Comparison of ENCODE assay signal across 24 mouse cellular contexts in the genomic region with DNA sequence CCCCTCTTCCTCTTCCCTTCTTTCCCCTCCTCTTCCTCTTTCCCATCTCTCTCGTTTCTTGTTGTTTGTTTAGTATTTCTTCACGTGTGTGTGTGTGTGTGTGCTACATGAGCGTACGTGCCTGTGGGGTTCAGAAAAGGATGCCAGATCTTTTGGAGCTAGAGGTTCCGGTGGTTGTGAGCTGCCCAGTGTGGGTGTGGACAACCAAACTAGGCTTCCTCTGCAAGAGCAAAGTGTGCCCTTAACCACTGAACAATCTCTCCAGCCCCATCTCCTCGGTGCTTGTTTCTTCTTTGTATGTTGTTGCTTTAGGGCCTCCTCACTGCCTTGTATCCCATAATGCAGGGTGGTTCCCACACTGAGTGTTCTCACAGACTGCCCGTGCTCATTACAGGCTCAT.
DNase-seq lines count a peak whose midpoint lies in the region; ATAC-seq and TF ChIP-seq lines count a peak whose summit lies in the region.
"Had no signal": no experiment of that assay in that cellular context is flagged by ENCODE, and none has a peak within 500 bp of the region (broad histone marks: within the 10 kb centered on the region; RNA-seq: fewer than 3 reads in every experiment).

No protein-coding gene starts in this region.

- TF ChIP-seq CTCF in MEL (IDR thresholded peaks at IDR 0.05 in 2 of 3, conservative IDR thresholded peaks at IDR 0.05 in 1 of 3; ENCODE audit: control insufficient read depth in 1 of 3, insufficient read depth in 1 of 3, low read depth in 2 of 3, low read length in 3 of 3, poor library complexity in 1 of 3, severe bottlenecking in 1 of 3): no peak

- TF ChIP-seq POLR2A in MEL (IDR thresholded peaks at IDR 0.05; ENCODE audit: control insufficient read depth in 1 of 2, insufficient read depth in 1 of 2, low read depth in 1 of 2, low read length in 2 of 2, poor library complexity in 1 of 2): no peak

- peaks cover 30% of the 10 kb centered on the region for H3K4me1 ChIP-seq in hindbrain, embryonic 10.5 days (replicated peaks)
- H3K4me1 ChIP-seq in hindbrain, embryonic 16.5 days (ENCODE audit: control insufficient read depth, insufficient read depth, low read depth, low read length): peaks cover 6% of the 10 kb centered on the region; the same call in 1 of the 2 replicates
- peaks cover 34 to 51% of the 10 kb centered on the region in 2 experiments for H3K4me1 ChIP-seq in MEL (ENCODE audit: control insufficient read depth in 1 of 2, insufficient read depth in 2 of 2, low read length in 2 of 2)
- H3K4me1 ChIP-seq: intestine, embryonic 15.5 days had no signal

- H3K79me2 ChIP-seq in MEL (ENCODE audit: control insufficient read depth, insufficient read depth, low read length, poor library complexity): peaks cover 10% of the 10 kb centered on the region

- H3K27me3 ChIP-seq in hindbrain, embryonic 10.5 days (ENCODE audit: insufficient read depth, poor library complexity, severe bottlenecking): no peaks in the 10 kb centered on the region
- no peaks in the 10 kb centered on the region for H3K27me3 ChIP-seq in hindbrain, embryonic 16.5 days (replicated peaks; ENCODE audit: control insufficient read depth, insufficient read depth, low read length)
- no peaks in the 10 kb centered on the region for H3K27me3 ChIP-seq in MEL (ENCODE audit: control insufficient read depth in 1 of 2, insufficient read depth in 2 of 2, low read length in 2 of 2)
- H3K27me3 ChIP-seq: CH12.LX; embryonic facial prominence, embryonic 15.5 days; heart, embryonic 13.5 days; hindbrain, embryonic 12.5 days; intestine, embryonic 15.5 days had no signal

- peaks cover 4% of the 10 kb centered on the region; the same call in 1 of the 2 replicates for H3K36me3 ChIP-seq in hindbrain, embryonic 10.5 days
- H3K36me3 ChIP-seq in hindbrain, embryonic 16.5 days (ENCODE audit: control insufficient read depth, insufficient read depth, low read length): no peaks in the 10 kb centered on the region
- H3K36me3 ChIP-seq in MEL (ENCODE audit: control insufficient read depth in 1 of 2, insufficient read depth in 2 of 2, low read length in 2 of 2): peaks cover 3 to 46% of the 10 kb centered on the region in 2 experiments
- H3K36me3 ChIP-seq: embryonic facial prominence, embryonic 15.5 days; hindbrain, embryonic 12.5 days; intestine, embryonic 15.5 days had no signal

- no peak for ATAC-seq in hindbrain, embryonic 16.5 days
- ATAC-seq in common myeloid progenitor, adult 5-6 weeks (replicated peaks; ENCODE audit: low read depth, poor library complexity, severe bottlenecking): peak; percentile 9; the same call in 1 of the 2 replicates
- ATAC-seq in megakaryocyte progenitor cell, adult 5-6 weeks (replicated peaks; ENCODE audit: poor library complexity): peak; percentile 33
- ATAC-seq: forebrain, embryonic 16.5 days; hindbrain, postnatal 0 days; intestine, embryonic 15.5 days had no signal

- no peak overlapping the region for H3K4me2 ChIP-seq in hindbrain, embryonic 16.5 days (ENCODE audit: low read length)
- H3K4me2 ChIP-seq: embryonic facial prominence, embryonic 15.5 days; heart, embryonic 13.5 days; hindbrain, embryonic 12.5 days; intestine, embryonic 15.5 days had no signal

- H3K4me3 ChIP-seq in hindbrain, embryonic 10.5 days: no peak overlapping the region
- no peak overlapping the region for H3K4me3 ChIP-seq in hindbrain, embryonic 16.5 days (ENCODE audit: low read length)
- H3K4me3 ChIP-seq in MEL (ENCODE audit: control insufficient read depth in 1 of 2, insufficient read depth in 1 of 2, low read depth in 2 of 2, low read length in 2 of 2): no peak overlapping the region
- H3K4me3 ChIP-seq: embryonic facial prominence, embryonic 15.5 days; erythroblast, embryonic 14.5 days; forebrain, embryonic 10.5 days; heart, embryonic 13.5 days; hindbrain, embryonic 12.5 days; intestine, embryonic 15.5 days had no signal

- no peak for TF ChIP-seq RAD21 in MEL (IDR thresholded peaks at IDR 0.05; ENCODE audit: low read depth, low read length)

- H3K27ac ChIP-seq in hindbrain, embryonic 10.5 days: 0 out of 2 replicates have a peak overlapping the region, but pooled peaks have one; percentile 50
- no peak overlapping the region for H3K27ac ChIP-seq in hindbrain, embryonic 16.5 days (ENCODE audit: low read depth, low read length)
- H3K27ac ChIP-seq in MEL (ENCODE audit: control insufficient read depth, low read depth, low read length): peak overlapping the region; percentile 31; the same call in 1 of the 2 replicates
- H3K27ac ChIP-seq: embryonic facial prominence, embryonic 15.5 days; forebrain, embryonic 10.5 days; heart, embryonic 13.5 days; hindbrain, embryonic 12.5 days; hindbrain, postnatal 0 days; intestine, embryonic 15.5 days had no signal

- no peak for DNase-seq in hindbrain, embryonic 10.5 days (ENCODE audit: low spot score)
- DNase-seq in MEL (ENCODE audit: low read depth, low spot score): peak; percentile 42
- DNase-seq in layer of hippocampus, adult 11-12 months (ENCODE audit: low spot score): no peak
- DNase-seq in kidney, postnatal 10 days: no peak
- DNase-seq: adrenal gland, adult 8-10 months; adrenal gland, postnatal 36 days; B cell, adult 2 months; cerebellum, adult 2 months; cerebellum, postnatal 10 days; embryo, embryonic 11 days; gastrocnemius, postnatal 10 days; heart, postnatal 36 days had no signal

- no peak for TF ChIP-seq EP300 in MEL (IDR thresholded peaks at IDR 0.05; ENCODE audit: low read depth in 1 of 2, low read length in 2 of 2)

- H3K9me3 ChIP-seq in hindbrain, embryonic 10.5 days: no peaks in the 10 kb centered on the region
- H3K9me3 ChIP-seq in hindbrain, embryonic 16.5 days (ENCODE audit: control insufficient read depth, low read length): no peaks in the 10 kb centered on the region
- H3K9me3 ChIP-seq in MEL (replicated peaks; ENCODE audit: insufficient read depth, low read length): no peaks in the 10 kb centered on the region
- H3K9me3 ChIP-seq: embryonic facial prominence, embryonic 15.5 days; forebrain, embryonic 10.5 days; heart, embryonic 13.5 days; hindbrain, embryonic 12.5 days; intestine, embryonic 15.5 days had no signal

- no peak overlapping the region for H3K9ac ChIP-seq in hindbrain, embryonic 16.5 days (ENCODE audit: low read depth, low read length)
- no peak overlapping the region for H3K9ac ChIP-seq in MEL (ENCODE audit: control insufficient read depth, low read depth, low read length, poor library complexity, severe bottlenecking)
- H3K9ac ChIP-seq: embryonic facial prominence, embryonic 15.5 days; heart, embryonic 13.5 days; hindbrain, embryonic 12.5 days; intestine, embryonic 15.5 days had no signal

- 83% methylated on average over 7 of the region's 7 CpGs for WGBS in hindbrain, embryonic 10.5 days
- WGBS in hindbrain, embryonic 16.5 days: 90% methylated on average over 7 of the region's 7 CpGs

TF ChIP-seq in MEL, 35 proteins besides CTCF, POLR2A, EP300 and RAD21:
- TF ChIP-seq CHD2 (IDR thresholded peaks at IDR 0.05; ENCODE audit: low read length): no peak
- no peak for TF ChIP-seq MYC (IDR thresholded peaks at IDR 0.05; ENCODE audit: low read depth, low read length)
- no peak for TF ChIP-seq MAFK (IDR thresholded peaks at IDR 0.05; ENCODE audit: borderline replicate concordance, low read depth, low read length)
- 0 out of 2 replicates have a peak, but pooled peaks have one; percentile 37 for TF ChIP-seq BHLHE40 (IDR thresholded peaks at IDR 0.05; ENCODE audit: borderline replicate concordance, low read depth, low read length)
- no peak for TF ChIP-seq MYB (IDR thresholded peaks at IDR 0.05; ENCODE audit: low read depth, low read length)
- no peak for TF ChIP-seq GABPA (IDR thresholded peaks at IDR 0.05; ENCODE audit: low read depth, low read length)
